Mouse (Mus musculus) heart, embryonic 11.5 days (tissue): ENCODE data around the gene Ppp6r3. TPM values are rescaled to one million over a fixed set of nuclear protein-coding genes. Genes with fewer than 3 reads are reported as not detected.

Source experiments
- ATAC-seq: fragments of 200-750 bp; cut with Nextera tagmentation; replicated peaks from 2 replicates; pipeline ENCODE4 v1.8.0; 2017; ENCODE audit warnings: moderate library complexity; ENCODE audit not compliant: insufficient number of reproducible peaks, low FRiP score, low TSS enrichment
- H3K27ac ChIP-seq: fragments of 300-500 bp; sonication (generic); 2 replicates; pipeline ENCODE4 v1.5.1; 2014; ENCODE audit warnings: mild to moderate bottlenecking, low read depth, low read length
- H3K27me3 ChIP-seq: fragments of 300-500 bp; sonication (generic); 2 replicates; pipeline ENCODE4 v1.6.1; 2014; ENCODE audit warnings: mild to moderate bottlenecking, low read length, mixed read lengths; ENCODE audit not compliant: control insufficient read depth, insufficient read depth
- H3K36me3 ChIP-seq: fragments of 300-500 bp; sonication (generic); 2 replicates; pipeline ENCODE4 v1.6.1; 2014; ENCODE audit warnings: mild to moderate bottlenecking, low read length, moderate library complexity, mixed read lengths; ENCODE audit not compliant: control insufficient read depth, insufficient read depth
- H3K4me1 ChIP-seq: fragments of 300-500 bp; sonication (generic); 2 replicates; pipeline ENCODE4 v1.6.1; 2014; ENCODE audit warnings: low read length; ENCODE audit not compliant: control insufficient read depth, insufficient read depth
- H3K4me2 ChIP-seq: fragments of 300-500 bp; sonication (generic); 2 replicates; pipeline ENCODE4 v1.6.1; 2014; ENCODE audit warnings: mild to moderate bottlenecking, moderate library complexity
- H3K4me3 ChIP-seq: fragments of 300-500 bp; sonication (generic); 2 replicates; pipeline ENCODE4 v1.5.1; 2014; ENCODE audit warnings: low read depth, low read length
- H3K9ac ChIP-seq: fragments of 300-500 bp; sonication (generic); 2 replicates; pipeline ENCODE4 v1.6.1; 2014; ENCODE audit warnings: mild to moderate bottlenecking, low read depth, low read length, moderate library complexity
- H3K9me3 ChIP-seq: fragments of 300-500 bp; sonication (generic); replicated peaks from 2 replicates; pipeline ENCODE4 v1.6.1; 2016; ENCODE audit warnings: low read length; ENCODE audit not compliant: control insufficient read depth
- WGBS: fragments of 180-500 bp; shearing (Covaris S2); extraction: QIAGEN DNeasy Blood & Tissue Kit; methylation state at CpG from one replicate; pipeline ENCODE4 v1.1.7; 2014; ENCODE audit not compliant: insufficient replicate concordance; 5-methylcytosine and 5-hydroxymethylcytosine counted together
- polyA plus RNA-seq: library from polyadenylated mRNA; unstranded; fragments of >200 nt; fragmentation: Nextera tagmentation; extraction: Ambion mirVana; gene quantifications from 2 replicates; pipeline ENCODE4 v1.2.1, GENCODE M21; 2014

Ppp6r3 gene
- polyA plus RNA-seq, 1 experiment from 2014 or later: 57.9 TPM

DNA sequence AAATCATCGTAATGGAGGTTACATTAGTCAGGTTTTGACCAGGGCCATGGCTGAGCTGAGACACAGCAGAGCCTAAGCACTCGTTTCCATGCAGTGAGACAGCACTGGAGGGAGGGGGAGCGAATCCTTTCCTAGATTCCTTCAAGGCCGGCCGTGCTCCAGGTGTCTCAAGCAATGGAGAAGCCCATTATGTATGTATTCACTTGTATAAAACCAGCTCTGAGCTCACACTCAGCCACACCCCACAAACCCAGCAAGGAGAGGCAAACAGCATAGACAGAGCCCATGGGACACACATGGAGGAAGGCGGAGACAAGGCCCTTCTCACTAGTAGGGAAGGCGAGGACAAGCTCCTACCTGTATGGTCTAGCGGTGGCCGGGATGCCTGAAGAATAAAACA, 10.5 kb upstream of the Ppp6r3 start:
- no peaks in the 10 kb centered on the region for H3K27me3 ChIP-seq
- no peak overlapping the region for H3K4me2 ChIP-seq
- peaks cover 4% of the 10 kb centered on the region; the same call in 1 of the 2 replicates for H3K4me1 ChIP-seq
- no peak overlapping the region for H3K4me3 ChIP-seq
- no peak overlapping the region for H3K9ac ChIP-seq
- H3K36me3 ChIP-seq: peaks cover 14% of the 10 kb centered on the region
- H3K9me3 ChIP-seq: no peaks in the 10 kb centered on the region
- no peak overlapping the region for H3K27ac ChIP-seq
- ATAC-seq: no peak
- WGBS: 87% methylated on average over 9 of the region's 9 CpGs

DNA sequence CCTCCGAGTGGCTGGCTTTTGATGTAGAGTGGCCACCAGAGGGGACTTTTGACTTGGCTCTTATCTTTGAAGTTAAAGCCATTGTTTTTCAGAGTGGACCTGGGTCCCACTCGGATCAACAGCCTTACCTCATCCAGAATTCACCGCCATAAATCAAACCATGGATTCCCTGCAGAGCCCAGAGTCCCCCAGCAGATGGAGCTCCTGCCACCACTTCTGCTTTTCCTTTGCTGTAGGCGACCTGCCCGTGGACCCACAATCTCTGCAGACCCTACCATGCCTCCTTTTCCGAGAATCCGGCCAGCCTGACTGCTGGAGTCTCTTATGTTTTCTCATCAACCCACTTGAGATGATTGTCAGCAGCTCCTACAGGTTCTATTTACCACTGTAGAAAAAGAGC, 5.8 kb upstream of the Ppp6r3 start:
- no peaks in the 10 kb centered on the region for H3K9me3 ChIP-seq
- no peak overlapping the region for H3K9ac ChIP-seq
- H3K4me1 ChIP-seq: peaks cover 18% of the 10 kb centered on the region
- no peak overlapping the region for H3K4me2 ChIP-seq
- H3K27ac ChIP-seq: no peak overlapping the region
- 0 out of 2 replicates have a peak, but pooled peaks cover 2% of the 10 kb centered on the region for H3K36me3 ChIP-seq
- no peaks in the 10 kb centered on the region for H3K27me3 ChIP-seq
- H3K4me3 ChIP-seq: no peak overlapping the region
- ATAC-seq: no peak
- 19% methylated on average over 7 of the region's 7 CpGs for WGBS

DNA sequence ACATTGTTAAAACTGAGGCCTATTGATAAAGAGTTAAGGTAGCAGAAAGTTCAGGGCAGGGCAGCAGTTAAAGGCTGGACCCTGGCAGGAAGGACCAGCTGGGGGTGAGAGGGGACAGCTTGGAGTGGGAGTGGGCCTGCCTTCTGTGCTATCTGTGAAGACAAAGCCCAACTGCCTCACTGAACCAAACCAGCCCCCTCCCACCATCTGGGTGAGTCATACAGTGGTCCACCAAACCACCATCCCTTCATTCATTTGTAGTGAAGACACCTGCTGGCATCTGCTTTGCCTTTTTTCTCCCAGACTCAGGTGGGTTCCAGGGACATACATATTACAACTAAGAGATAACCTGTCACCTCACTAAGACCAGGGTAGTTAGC, 2.4 kb upstream of the Ppp6r3 start:
- ATAC-seq: no peak
- H3K27ac ChIP-seq: peak overlapping the region; percentile 74

DNA sequence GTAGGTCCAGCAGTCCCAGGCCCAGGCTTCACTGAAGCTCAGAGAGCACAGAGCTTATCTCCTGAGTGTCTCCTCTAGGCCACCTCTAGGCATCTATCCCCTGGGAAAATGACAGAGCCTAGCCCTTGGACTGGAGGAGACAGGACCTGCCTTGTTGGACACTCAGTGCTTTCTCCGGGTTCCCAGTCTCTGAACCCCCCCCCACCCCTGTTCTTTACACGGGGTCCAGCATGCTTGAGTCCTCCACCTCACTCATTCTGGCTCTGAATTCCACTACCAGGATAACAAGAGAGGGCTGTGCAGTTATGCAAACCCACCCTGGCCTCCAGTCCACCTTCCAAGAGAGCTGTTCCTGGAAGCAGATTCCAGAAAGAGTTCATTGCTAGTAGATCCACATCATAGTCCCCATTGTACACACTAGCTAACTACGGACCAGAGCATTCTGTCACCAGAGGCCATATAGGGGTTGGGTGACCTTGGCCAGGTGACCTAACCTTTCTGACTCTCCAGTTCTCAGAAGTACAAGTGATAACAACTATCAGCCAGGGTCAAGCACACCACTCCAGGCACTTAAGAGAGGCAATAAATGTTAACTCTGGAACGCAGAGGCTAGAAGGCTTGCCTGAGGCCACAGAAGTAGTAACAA, 1.8 kb upstream of the Ppp6r3 start:
- H3K9ac ChIP-seq: no peak overlapping the region
- H3K4me1 ChIP-seq: peaks cover 26% of the 10 kb centered on the region
- H3K27ac ChIP-seq: peak overlapping the region; percentile 74
- H3K4me2 ChIP-seq: 0 out of 2 replicates have a peak overlapping the region, but pooled peaks have one; percentile 2
- H3K9me3 ChIP-seq: no peaks in the 10 kb centered on the region
- no peak overlapping the region for H3K4me3 ChIP-seq
- no peak for ATAC-seq
- no peaks in the 10 kb centered on the region for H3K27me3 ChIP-seq
- WGBS: 42% methylated on average over 4 of the region's 4 CpGs
- H3K36me3 ChIP-seq: no peaks in the 10 kb centered on the region

More for the DNA sequence above, 2.4 kb upstream of the Ppp6r3 start:
- Histone ChIP-seq H3K27me3 (no peaks in the 10 kb centered on the region), H3K4me3 (no peak overlapping the region), H3K4me2 (0 out of 2 replicates have a peak overlapping the region, but pooled peaks have one; percentile 2), H3K4me1 (peaks cover 26% of the 10 kb centered on the region), H3K9me3 (no peaks in the 10 kb centered on the region), H3K9ac (no peak overlapping the region; the same call in 1 of the 2 replicates), H3K36me3 (no peaks in the 10 kb centered on the region)

DNA sequence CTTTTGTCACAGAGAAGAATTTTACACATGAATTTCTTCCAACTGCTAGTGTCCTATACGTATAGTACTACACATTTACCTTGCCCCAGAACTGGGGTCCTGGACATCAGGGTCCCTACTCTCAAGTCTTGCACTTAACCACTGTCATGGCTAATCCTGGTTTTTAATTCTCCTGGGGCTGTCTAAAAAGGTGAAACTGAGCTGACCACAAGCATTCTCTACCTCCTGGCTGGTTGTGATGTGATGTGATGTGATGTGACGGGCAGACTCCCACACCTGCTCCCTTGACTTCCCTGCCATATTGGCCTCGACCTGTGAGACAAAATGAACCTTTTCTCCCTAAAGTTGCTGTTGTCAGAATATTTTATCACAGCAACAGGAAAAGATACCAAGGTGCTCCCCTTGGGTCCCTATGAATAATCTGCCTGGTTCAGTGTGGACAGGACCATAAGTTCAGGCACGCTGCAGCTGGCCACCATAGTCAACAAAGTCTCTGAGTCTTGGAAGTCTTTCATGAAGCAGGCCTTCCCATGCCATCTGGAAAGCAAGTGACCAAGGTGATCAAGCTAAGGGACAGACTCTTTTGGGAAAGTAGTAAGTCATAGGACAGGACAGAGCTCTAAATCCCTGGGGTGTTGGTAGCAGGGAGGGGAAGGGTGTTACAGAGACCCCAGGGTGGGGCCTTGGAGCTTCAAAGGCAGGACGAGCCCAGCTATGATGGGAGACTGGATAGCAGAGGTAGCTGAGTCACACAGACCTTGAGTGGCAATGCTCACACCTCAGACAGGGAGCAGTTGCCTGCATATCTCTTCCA, 1.1 kb upstream of the Ppp6r3 start:
- Histone ChIP-seq H3K4me3 (peak overlapping the region; percentile 99), H3K4me1 (peaks cover 26% of the 10 kb centered on the region), H3K27me3 (no peaks in the 10 kb centered on the region), H3K9me3 (no peaks in the 10 kb centered on the region), H3K27ac (peak overlapping the region; percentile 74), H3K36me3 (no peaks in the 10 kb centered on the region), H3K4me2 (peak overlapping the region; percentile 51), H3K9ac (no peak overlapping the region)
- WGBS: 65% methylated on average over 5 of the region's 5 CpGs
- no peak for ATAC-seq

DNA sequence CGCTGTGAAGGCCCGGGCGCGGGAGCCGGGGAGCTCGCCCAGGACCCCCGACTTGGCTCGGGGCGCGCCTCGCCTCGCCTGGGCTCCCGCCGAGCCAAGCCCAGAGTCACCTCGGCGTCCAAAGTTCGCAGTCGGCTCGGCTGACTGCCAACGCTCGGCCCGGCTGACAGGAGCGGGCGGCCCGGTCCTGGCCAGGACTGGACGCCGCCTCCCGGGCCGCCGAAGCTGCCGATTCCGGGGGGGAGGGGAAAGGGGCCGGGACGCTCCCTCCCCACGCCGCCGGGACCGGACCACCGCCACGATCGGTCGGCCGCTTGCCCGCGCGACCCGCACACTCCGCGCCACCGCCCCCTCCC, 295 bp downstream of the Ppp6r3 start:
- Histone ChIP-seq H3K4me3 (peak overlapping the region; percentile 99), H3K4me1 (peaks cover 26% of the 10 kb centered on the region), H3K9me3 (no peaks in the 10 kb centered on the region), H3K4me2 (peak overlapping the region; percentile 76), H3K27me3 (no peaks in the 10 kb centered on the region), H3K9ac (peak overlapping the region; percentile 93), H3K36me3 (no peaks in the 10 kb centered on the region), H3K27ac (peak overlapping the region; percentile 94)
- ATAC-seq: peak; percentile 41
- under 1% methylated on average over 41 of the region's 50 CpGs for WGBS

DNA sequence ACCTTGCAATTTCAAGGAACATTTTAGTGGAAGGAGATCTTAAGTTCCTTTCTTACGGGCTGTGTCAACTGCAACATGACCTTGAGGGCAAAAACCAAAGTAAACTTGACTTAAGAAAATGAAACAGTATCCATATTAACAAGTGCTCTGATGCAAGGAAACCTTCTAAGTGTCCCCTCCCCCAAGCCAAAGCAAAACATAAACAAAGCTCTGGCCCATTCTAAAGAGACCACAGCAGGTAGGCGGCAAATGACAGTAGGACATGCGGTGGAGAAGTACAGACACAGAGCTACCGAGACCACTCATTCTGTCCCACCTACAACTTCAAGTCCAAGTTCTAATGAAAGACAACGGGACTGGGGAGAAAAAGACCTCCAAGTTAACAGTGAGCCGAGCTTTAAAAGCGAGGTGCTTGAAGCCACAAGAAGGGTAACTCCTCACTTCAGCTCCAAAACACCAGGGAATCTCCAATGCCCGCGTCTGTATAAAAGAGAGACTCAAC, 905 bp downstream of the Ppp6r3 start:
- no peak for ATAC-seq
- H3K4me2 ChIP-seq: peak overlapping the region; percentile 76
- no peaks in the 10 kb centered on the region for H3K9me3 ChIP-seq
- WGBS: 2% methylated on average over 9 of the region's 9 CpGs
- peak overlapping the region; percentile 94 for H3K27ac ChIP-seq
- H3K9ac ChIP-seq: peak overlapping the region; percentile 93
- no peaks in the 10 kb centered on the region for H3K27me3 ChIP-seq
- H3K4me1 ChIP-seq: peaks cover 26% of the 10 kb centered on the region
- H3K4me3 ChIP-seq: peak overlapping the region; percentile 99
- no peaks in the 10 kb centered on the region for H3K36me3 ChIP-seq

DNA sequence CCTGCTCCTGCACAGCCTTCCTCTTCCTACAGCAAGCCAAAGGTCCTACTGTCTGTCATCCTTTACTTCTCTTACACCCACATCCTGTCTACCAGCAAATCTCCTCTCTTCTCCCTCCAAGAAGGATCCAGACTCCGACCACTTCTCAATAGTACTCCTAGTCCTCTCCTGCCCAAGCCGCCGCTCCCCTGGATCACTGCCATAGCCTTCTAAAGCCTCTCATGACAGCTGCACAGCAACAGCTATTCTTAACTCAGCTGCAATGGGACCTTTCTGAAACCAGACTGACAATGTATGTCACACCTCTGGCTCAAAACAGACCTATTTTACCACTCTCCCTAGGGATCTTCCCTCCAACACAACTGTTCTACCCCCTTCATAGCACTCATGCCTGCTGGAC, 11.2 kb downstream of the Ppp6r3 start:
- peaks cover 32% of the 10 kb centered on the region for H3K4me1 ChIP-seq
- peak overlapping the region; percentile 34 for H3K4me2 ChIP-seq
- H3K9me3 ChIP-seq: no peaks in the 10 kb centered on the region
- no peak overlapping the region for H3K4me3 ChIP-seq
- no peak for ATAC-seq
- H3K9ac ChIP-seq: no peak overlapping the region
- no peaks in the 10 kb centered on the region for H3K27me3 ChIP-seq
- no peaks in the 10 kb centered on the region; the same call in 1 of the 2 replicates for H3K36me3 ChIP-seq
- WGBS: 66% methylated on average over 3 of the region's 3 CpGs
- H3K27ac ChIP-seq: 0 out of 2 replicates have a peak overlapping the region, but pooled peaks have one; percentile 35
